ENCODE assay signal across 12 mouse cellular contexts in genomic region chr2:178158936-178159335, GRCm38 (mm10). TPM values are rescaled to one million over a fixed set of nuclear protein-coding genes. Genes with fewer than 3 reads are reported as not detected.
DNase-seq lines count a peak whose midpoint lies in the region.
"Had no signal": no experiment of that assay in that cellular context is flagged by ENCODE, and none has a peak within 500 bp of the region (broad histone marks: within the 10 kb centered on the region; RNA-seq: fewer than 3 reads in every experiment).

No protein-coding gene starts in this region.

- DNase-seq in cerebellum, adult 9-11 months: peak; percentile 66
- DNase-seq in cerebellum, adult 11 months: no peak
- DNase-seq in right cerebral cortex, adult 18-20 months: peak; percentile 77
- no peak for DNase-seq in right cerebral cortex, postnatal 4 days
- peak; percentile 54 to 58 for DNase-seq in left cerebral cortex, postnatal 36 days (ENCODE audit: low spot score in 2 of 2)
- DNase-seq in natural killer cell, adult 2 months (ENCODE audit: low spot score in 2 of 2): no peak
- DNase-seq in testis, postnatal 10 days (ENCODE audit: low spot score): no peak
- DNase-seq in gastrocnemius, adult 18-20 months (ENCODE audit: low spot score): no peak
- DNase-seq: kidney, adult 2 months; lung, postnatal 4 days; spleen, adult 18-20 months; thymus, postnatal 36 days had no signal

- intact Hi-C loops in left cerebral cortex, postnatal 36 days (cut with DNase I): loop anchor here (5.0 kb wide), 1 partner anchor 33 kb away; no protein-coding TSS in a partner anchor

RNA-seq across cellular contexts. Expression of gene Phactr3, which starts 40.2 kb away (rescaled TPM):
- total RNA-seq in left cerebral cortex, postnatal 36 days (2021): 100 to 1,000 TPM; 163 to 164 TPM
- total RNA-seq in gastrocnemius, adult 18-20 months (2021): under 1 TPM; 0.07 to 0.18 TPM

Comparison
In these comparisons a context has a peak if more than half of its experiments do, and no peak if none do; other contexts are left out.
1. DNase-seq: peak in cerebellum, adult 9-11 months (single experiment), right cerebral cortex, adult 18-20 months (single experiment) and left cerebral cortex, postnatal 36 days (2 of 2); none in cerebellum, adult 11 months (single experiment), right cerebral cortex, postnatal 4 days (single experiment), natural killer cell, adult 2 months (0 of 2), testis, postnatal 10 days (single experiment) and gastrocnemius, adult 18-20 months (single experiment).
2. RNA of gene Phactr3, which starts 40.2 kb away (total RNA-seq): 163 to 164 TPM in left cerebral cortex, postnatal 36 days; 0.07 to 0.18 TPM in gastrocnemius, adult 18-20 months; every median in the first group is over 100 times any median in the second.